Mouse (Mus musculus) hindbrain, embryonic 13.5 days (tissue): ENCODE measurements around the gene Gm11554. TPM values are rescaled to one million over a fixed set of nuclear protein-coding genes. Genes with fewer than 3 reads are reported as not detected.
"Not testable (repeated sequence)": the region's sequence is repeated elsewhere in the genome, so short reads cannot be mapped to it uniquely, and the experiment has no call there.

ENCODE experiments used
- ATAC-seq: fragments of 200-750 bp; cut with Nextera tagmentation; 2 replicates; pipeline ENCODE4 v1.8.0; 2017; ENCODE audit warnings: moderate TSS enrichment; ENCODE audit not compliant: low FRiP score
- H3K27ac ChIP-seq: fragments of 300-500 bp; sonication (generic); 2 replicates; pipeline ENCODE4 v1.5.1; 2015; ENCODE audit warnings: inconsistent platforms, mild to moderate bottlenecking, moderate library complexity
- H3K27me3 ChIP-seq: fragments of 300-500 bp; sonication (generic); 2 replicates; pipeline ENCODE4 v1.6.1; 2015; ENCODE audit warnings: mild to moderate bottlenecking, inconsistent platforms
- H3K36me3 ChIP-seq: fragments of 300-500 bp; sonication (generic); 2 replicates; pipeline ENCODE4 v1.6.1; 2015; ENCODE audit warnings: mild to moderate bottlenecking, inconsistent platforms
- H3K4me1 ChIP-seq: fragments of 300-500 bp; sonication (generic); replicated peaks from 2 replicates; pipeline ENCODE4 v1.6.1; 2015; ENCODE audit warnings: inconsistent platforms
- H3K4me2 ChIP-seq: fragments of 300-500 bp; sonication (generic); 2 replicates; pipeline ENCODE4 v1.6.1; 2015; ENCODE audit warnings: inconsistent platforms, mild to moderate bottlenecking, moderate library complexity
- H3K4me3 ChIP-seq: fragments of 300-500 bp; sonication (generic); 2 replicates; pipeline ENCODE4 v1.5.1; 2015; ENCODE audit warnings: mild to moderate bottlenecking, inconsistent platforms
- H3K9ac ChIP-seq: fragments of 300-500 bp; sonication (generic); 2 replicates; pipeline ENCODE4 v1.6.1; 2015; ENCODE audit warnings: mild to moderate bottlenecking, inconsistent platforms
- H3K9me3 ChIP-seq: fragments of 300-500 bp; sonication (generic); 2 replicates; pipeline ENCODE4 v1.6.1; 2016; ENCODE audit warnings: inconsistent platforms
- WGBS: fragments of 180-500 bp; shearing (Covaris S2); methylation state at CpG from one replicate; pipeline ENCODE4 v1.1.7; 2015; 5-methylcytosine and 5-hydroxymethylcytosine counted together
- polyA plus RNA-seq: library from polyadenylated mRNA; unstranded; fragments of >200 nt; fragmentation: Nextera tagmentation; extraction: Ambion mirVana; gene quantifications from 2 replicates; pipeline ENCODE4 v1.2.1, GENCODE M21; 2015

Gene Gm11554
- polyA plus RNA-seq: not detected in 2 replicates

DNA sequence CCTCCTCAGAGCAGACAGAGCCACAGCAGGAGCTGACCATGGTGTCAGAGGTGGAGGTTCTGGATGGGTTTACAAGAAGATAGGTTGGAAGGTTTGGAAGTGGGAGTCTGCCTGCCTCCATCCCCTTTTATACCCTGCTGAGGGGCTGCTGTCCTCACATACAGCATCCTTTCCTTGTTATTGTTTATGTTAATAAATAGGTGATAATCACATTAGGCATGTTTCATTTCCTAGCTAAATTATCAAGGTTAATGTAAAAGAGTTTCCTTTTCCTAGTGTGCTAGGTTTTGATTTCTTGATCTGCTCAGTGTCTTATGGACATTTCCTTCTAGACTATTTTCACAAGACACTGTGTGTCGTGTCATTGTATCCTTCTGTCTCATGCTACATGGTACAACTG is at the start of gene Gm11554:
Gm11554 (minus strand) TSS at position 101 of the 400 bp plus-strand sequence.
- ATAC-seq, H3K27me3 ChIP-seq, H3K9ac ChIP-seq, H3K9me3 ChIP-seq, H3K4me3 ChIP-seq, H3K4me1 ChIP-seq, H3K27ac ChIP-seq, H3K4me2 ChIP-seq, H3K36me3 ChIP-seq: not testable (repeated sequence)
- no CpG with 5 or more reads among the region's 1 CpGs for WGBS

DNA sequence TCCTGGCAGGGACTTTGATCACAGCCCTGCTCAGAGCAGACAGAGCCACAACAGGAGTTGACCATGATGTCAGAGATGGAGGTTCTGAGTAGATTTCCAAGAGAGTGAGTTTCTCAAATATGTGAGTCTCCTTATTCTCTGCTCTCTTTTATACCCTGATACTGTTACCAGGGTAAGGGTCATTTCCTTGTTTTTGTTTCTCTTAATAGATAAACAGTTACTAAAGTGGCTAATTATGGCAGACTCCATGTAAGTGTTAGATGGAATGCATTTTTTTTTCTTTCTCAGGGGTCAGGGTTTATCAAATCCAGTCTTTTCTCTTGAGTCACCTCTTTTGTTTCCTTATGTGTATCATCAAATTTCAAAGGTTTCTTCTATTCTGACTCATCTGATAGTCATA is 47.3 kb upstream of the Gm11554 start, which contains the start of gene Krtap4-16:
Krtap4-16 (minus strand) TSS at position 101 of the 400 bp plus-strand sequence.
- no peak for ATAC-seq
- Histone ChIP-seq H3K4me1 (no peaks in the 10 kb centered on the region), H3K4me2 (no peak within 1 kb of the TSS)

DNA sequence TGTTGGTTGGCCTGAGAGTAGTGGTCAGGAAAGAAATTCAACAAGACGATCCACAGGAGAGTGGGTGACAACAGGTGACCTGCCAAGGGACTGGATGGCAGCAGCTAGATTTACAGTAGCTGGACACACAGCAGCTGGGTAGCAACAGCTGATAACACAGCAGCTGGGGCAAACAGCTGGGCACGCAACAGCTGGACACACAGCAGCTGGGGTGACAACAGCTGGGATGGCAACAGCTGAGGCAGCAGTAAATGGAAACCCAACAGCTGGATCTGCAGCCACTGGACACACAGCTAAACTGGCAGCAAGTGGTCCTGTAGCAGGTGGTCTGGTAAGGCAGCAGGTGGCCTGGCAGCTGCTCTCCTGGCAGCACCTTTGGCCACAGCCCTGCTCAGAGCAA is 42.5 kb upstream of the Gm11554 start:
- Histone ChIP-seq H3K27me3 (no peaks in the 10 kb centered on the region), H3K36me3 (no peaks in the 10 kb centered on the region), H3K4me1 (no peaks in the 10 kb centered on the region), H3K9ac (no peak overlapping the region), H3K4me3 (no peak overlapping the region), H3K27ac (no peak overlapping the region), H3K4me2 (no peak overlapping the region), H3K9me3 (no peaks in the 10 kb centered on the region)
- 93% methylated on average over 2 of the region's 2 CpGs for WGBS
- ATAC-seq: no peak

More for the DNA sequence above, 47.3 kb upstream of the Gm11554 start, which contains the start of gene Krtap4-16:
- H3K9ac ChIP-seq: no peak within 1 kb of the TSS
- no peaks in the 10 kb centered on the region for H3K27me3 ChIP-seq
- H3K27ac ChIP-seq: no peak within 1 kb of the TSS
- H3K9me3 ChIP-seq: no peaks in the 10 kb centered on the region
- no peak within 1 kb of the TSS for H3K4me3 ChIP-seq
- no peaks in the 10 kb centered on the region for H3K36me3 ChIP-seq

DNA sequence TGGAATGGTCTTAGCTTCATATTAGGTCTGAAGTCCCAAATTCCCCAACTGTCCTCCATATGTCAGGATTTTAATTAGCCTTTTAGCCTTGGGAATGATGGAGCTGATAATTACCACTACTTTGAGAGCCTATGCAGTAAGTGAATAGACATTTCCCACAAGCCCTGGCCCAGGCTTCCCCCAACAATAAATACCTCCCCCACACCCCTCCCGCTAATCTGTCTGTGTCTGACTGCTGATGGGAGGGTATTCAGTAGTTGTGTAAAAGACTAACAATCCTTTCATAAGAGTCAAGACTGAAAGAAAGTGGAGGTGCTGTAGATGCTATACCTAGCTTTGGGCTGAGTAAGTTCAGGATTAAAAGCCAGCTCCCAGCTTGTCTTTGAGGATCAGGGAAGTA is 37.9 kb upstream of the Gm11554 start:
- ATAC-seq: no peak
- no peak overlapping the region for H3K4me2 ChIP-seq
- no peaks in the 10 kb centered on the region for H3K9me3 ChIP-seq
- no peaks in the 10 kb centered on the region for H3K36me3 ChIP-seq
- H3K4me1 ChIP-seq: no peaks in the 10 kb centered on the region
- H3K27me3 ChIP-seq: no peaks in the 10 kb centered on the region
- no peak overlapping the region for H3K9ac ChIP-seq
- WGBS: 87% methylated on average over 1 of the region's 1 CpGs
- H3K27ac ChIP-seq: no peak overlapping the region
- no peak overlapping the region for H3K4me3 ChIP-seq

DNA sequence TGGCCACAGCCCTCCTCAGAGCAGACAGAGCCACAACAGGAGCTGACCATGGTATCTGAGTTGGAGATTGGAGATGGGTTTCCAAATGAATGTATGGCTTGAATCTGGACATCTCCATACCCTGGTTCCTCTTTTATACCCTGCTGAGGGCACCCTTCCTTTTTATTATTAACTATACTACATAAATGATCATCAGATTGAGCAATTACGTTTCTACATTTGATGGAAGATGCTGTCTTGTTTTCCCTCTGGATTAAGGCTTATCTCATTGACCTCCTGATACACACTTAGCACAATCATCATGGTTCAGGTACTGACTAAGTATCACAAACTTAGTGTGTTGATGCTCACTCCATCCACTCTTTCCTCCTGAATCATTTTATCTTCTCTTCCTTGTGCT is 33.7 kb upstream of the Gm11554 start, which contains the start of gene 2300003K06Rik:
2300003K06Rik (minus strand) TSS at position 101 of the 400 bp plus-strand sequence.
- Histone ChIP-seq H3K4me1 (no peaks in the 10 kb centered on the region), H3K9me3 (no peaks in the 10 kb centered on the region), H3K27me3 (no peaks in the 10 kb centered on the region), H3K4me3 (no peak within 1 kb of the TSS), H3K9ac (no peak within 1 kb of the TSS), H3K4me2 (no peak within 1 kb of the TSS), H3K36me3 (no peaks in the 10 kb centered on the region), H3K27ac (no peak within 1 kb of the TSS)
- 79% methylated on average over 1 of the region's 1 CpGs for WGBS
- no peak for ATAC-seq

DNA sequence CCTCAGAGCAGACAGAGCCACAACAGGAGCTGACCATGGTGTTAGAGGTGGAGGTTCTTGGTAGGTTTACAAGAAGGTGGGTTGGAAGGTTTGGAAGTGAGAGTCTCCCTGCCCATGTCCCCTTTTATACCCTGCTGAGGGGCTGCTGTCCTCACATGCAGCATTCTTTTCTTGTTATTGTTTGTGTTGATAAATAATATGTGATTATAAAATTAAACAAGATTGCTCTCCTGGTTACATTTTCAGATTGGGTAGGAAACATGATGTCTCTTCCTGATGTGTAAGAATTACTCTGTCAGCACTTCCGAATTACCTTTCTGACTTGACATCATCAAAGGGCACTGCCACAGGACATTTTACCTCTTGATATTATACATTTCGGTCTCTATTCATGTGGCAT is 11.3 kb upstream of the Gm11554 start, which contains the start of gene Gm11564:
Gm11564 (minus strand) TSS at position 101 of the 400 bp plus-strand sequence.
- H3K4me3 ChIP-seq, H3K4me1 ChIP-seq, H3K4me2 ChIP-seq, ATAC-seq, H3K36me3 ChIP-seq, H3K27ac ChIP-seq, H3K27me3 ChIP-seq, H3K9me3 ChIP-seq, H3K9ac ChIP-seq: not testable (repeated sequence)
- WGBS: 90% methylated on average over 2 of the region's 2 CpGs

DNA sequence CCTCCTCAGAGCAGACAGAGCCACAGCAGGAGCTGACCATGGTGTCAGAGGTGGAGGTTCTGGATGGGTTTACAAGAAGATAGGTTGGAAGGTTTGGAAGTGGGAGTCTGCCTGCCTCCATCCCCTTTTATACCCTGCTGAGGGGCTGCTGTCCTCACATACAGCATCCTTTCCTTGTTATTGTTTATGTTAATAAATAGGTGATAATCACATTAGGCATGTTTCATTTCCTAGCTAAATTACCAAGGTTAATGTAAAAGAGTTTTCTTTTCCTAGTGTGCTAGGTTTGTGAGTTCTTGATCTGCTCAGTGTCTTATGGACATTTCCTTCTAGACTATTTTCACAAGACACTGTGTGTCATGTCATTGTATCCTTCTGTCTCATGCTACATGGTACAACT is 5.5 kb upstream of the Gm11554 start, which contains the start of gene Krtap4-13:
Krtap4-13 (minus strand) TSS at position 101 of the 400 bp plus-strand sequence.
- H3K27ac ChIP-seq, H3K4me1 ChIP-seq, H3K36me3 ChIP-seq, H3K27me3 ChIP-seq, H3K9ac ChIP-seq, ATAC-seq, H3K4me3 ChIP-seq, H3K9me3 ChIP-seq, H3K4me2 ChIP-seq: not testable (repeated sequence)

DNA sequence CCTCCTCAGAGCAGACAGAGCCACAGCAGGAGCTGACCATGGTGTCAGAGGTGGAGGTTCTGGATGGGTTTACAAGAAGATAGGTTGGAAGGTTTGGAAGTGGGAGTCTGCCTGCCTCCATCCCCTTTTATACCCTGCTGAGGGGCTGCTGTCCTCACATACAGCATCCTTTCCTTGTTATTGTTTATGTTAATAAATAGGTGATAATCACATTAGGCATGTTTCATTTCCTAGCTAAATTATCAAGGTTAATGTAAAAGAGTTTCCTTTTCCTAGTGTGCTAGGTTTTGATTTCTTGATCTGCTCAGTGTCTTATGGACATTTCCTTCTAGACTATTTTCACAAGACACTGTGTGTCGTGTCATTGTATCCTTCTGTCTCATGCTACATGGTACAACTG is 5.4 kb downstream of the Gm11554 start, which contains the start of gene Gm11569:
Gm11569 (minus strand) TSS at position 101 of the 400 bp plus-strand sequence.
- not testable (repeated sequence) for H3K27ac ChIP-seq, H3K4me3 ChIP-seq, H3K9ac ChIP-seq, H3K4me2 ChIP-seq, H3K27me3 ChIP-seq, ATAC-seq, H3K4me1 ChIP-seq, H3K36me3 ChIP-seq, H3K9me3 ChIP-seq
- no CpG with 5 or more reads among the region's 1 CpGs for WGBS

DNA sequence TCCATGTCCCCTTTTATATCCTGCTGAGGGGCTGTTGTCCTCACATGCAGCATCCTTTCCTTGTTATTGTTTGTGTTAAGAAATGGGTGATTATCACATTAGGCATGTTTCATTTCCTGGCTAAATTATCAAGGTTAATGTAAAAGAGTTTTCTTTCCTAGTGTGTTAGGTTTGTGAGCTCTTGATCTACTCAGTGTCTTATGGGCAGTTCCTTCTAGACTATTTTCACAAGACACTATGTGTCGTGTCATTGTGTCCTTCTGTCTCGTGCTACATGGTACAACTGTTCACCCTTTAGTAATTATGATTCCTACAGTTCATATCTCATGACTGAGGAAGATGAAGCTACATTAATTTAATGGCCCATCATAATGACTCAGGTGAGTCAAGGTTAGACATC is 10.9 kb downstream of the Gm11554 start, which contains the start of gene Gm11596:
Gm11596 (minus strand) TSS at position 101 of the 400 bp plus-strand sequence.
- no peak for ATAC-seq
- H3K4me2 ChIP-seq: no peak within 1 kb of the TSS

DNA sequence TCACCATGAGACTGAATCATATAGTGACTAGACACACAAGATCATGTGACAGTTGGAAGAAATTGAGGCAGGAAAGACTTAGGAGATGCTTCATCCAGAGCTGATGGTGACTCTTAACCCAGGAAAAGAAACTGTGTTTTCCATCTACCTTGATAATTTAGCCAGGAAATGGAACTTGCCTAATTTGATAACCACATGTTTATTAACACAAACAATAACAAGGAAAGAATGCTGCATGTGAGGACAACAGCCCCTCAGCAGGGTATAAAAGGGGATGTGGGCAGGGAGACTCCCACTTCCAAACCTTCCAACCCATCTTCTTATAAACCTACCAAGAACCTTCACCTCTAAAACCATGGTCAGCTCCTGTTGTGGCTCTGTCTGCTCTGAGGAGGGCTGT is 19.3 kb downstream of the Gm11554 start, which contains the start of gene Krtap4-9:
Krtap4-9 (plus strand) TSS at position 301 of the 400 bp plus-strand sequence.
- not testable (repeated sequence) for H3K27me3 ChIP-seq, H3K27ac ChIP-seq, H3K4me2 ChIP-seq, H3K36me3 ChIP-seq, ATAC-seq, H3K9ac ChIP-seq, H3K4me3 ChIP-seq, H3K4me1 ChIP-seq, H3K9me3 ChIP-seq

More for the DNA sequence above, 10.9 kb downstream of the Gm11554 start, which contains the start of gene Gm11596:
- 90% methylated on average over 2 of the region's 2 CpGs for WGBS
- Histone ChIP-seq H3K9me3 (no peaks in the 10 kb centered on the region), H3K36me3 (no peaks in the 10 kb centered on the region), H3K9ac (no peak within 1 kb of the TSS), H3K4me3 (no peak within 1 kb of the TSS), H3K27ac (no peak within 1 kb of the TSS), H3K4me1 (no peaks in the 10 kb centered on the region), H3K27me3 (no peaks in the 10 kb centered on the region)

DNA sequence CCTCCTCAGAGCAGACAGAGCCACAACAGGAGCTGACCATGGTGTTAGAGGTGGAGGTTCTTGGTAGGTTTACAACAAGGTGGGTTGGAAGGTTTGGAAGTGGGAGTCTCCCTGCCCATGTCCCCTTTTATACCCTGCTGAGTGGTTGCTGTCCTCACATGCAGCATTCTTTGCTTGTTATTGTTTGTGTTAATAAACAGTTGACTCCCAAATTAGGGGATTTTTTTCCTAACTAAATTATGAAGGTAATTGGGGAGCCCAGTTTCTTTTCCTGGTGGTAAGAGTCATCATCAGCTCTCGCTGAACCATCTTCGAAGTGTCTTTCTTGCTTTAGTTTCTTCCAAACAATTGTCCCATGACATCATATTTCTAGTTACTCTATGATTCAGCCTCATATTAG is 23.6 kb downstream of the Gm11554 start, which contains the start of gene Krtap4-8:
Krtap4-8 (minus strand) TSS at position 101 of the 400 bp plus-strand sequence.
- no peaks in the 10 kb centered on the region; the same call in 1 of the 2 replicates for H3K4me1 ChIP-seq
- WGBS: 93% methylated on average over 2 of the region's 2 CpGs
- H3K4me3 ChIP-seq: no peak within 1 kb of the TSS
- H3K27me3 ChIP-seq: no peaks in the 10 kb centered on the region
- no peak within 1 kb of the TSS for H3K4me2 ChIP-seq
- H3K9ac ChIP-seq: no peak within 1 kb of the TSS
- H3K36me3 ChIP-seq: no peaks in the 10 kb centered on the region
- no peak for ATAC-seq
- H3K9me3 ChIP-seq: no peaks in the 10 kb centered on the region
- no peak within 1 kb of the TSS for H3K27ac ChIP-seq

DNA sequence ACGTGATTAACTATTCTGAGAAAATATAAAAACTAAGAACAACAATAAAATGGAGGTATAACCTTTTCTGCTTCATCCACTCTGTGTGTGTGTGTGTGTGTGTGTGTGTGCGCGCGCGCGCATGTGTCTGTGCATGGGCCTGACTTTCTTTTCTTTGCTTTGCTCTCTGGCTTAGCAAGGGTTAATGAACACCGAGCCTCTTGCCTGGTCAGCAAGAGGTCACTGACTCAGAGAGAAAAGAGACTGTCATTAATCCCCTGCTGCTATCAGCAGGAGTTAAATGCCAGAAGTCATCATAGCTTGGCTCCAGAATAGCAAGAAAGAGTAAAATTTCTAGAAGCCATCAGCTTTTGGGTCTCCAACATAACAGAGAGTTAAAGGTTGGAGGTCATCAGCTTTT is 25.8 kb downstream of the Gm11554 start:
- H3K36me3 ChIP-seq: no peaks in the 10 kb centered on the region
- ATAC-seq: no peak
- WGBS: 33% methylated on average over 7 of the region's 7 CpGs

DNA sequence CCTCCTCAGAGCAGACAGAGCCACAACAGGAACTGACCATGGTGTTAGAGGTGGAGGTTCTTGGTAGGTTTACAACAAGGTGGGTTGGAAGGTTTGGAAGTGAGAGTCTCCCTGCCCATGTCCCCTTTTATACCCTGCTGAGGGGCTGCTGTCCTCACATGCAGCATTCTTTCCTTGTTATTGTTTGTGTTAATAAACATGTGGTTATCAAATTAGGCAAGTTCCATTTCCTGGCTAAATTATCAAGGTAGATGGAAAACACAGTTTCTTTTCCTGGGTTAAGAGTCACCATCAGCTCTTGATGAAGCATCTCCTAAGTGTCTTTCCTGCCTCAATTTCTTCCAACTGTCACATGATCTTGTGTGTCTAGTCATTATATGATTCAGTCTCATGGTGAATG is 31.4 kb downstream of the Gm11554 start, which contains the start of gene Gm11595:
Gm11595 (minus strand) TSS at position 101 of the 400 bp plus-strand sequence.
- H3K9ac ChIP-seq, H3K27me3 ChIP-seq, H3K4me3 ChIP-seq, H3K27ac ChIP-seq, H3K4me1 ChIP-seq, H3K4me2 ChIP-seq, H3K36me3 ChIP-seq, ATAC-seq, H3K9me3 ChIP-seq: not testable (repeated sequence)

More for the DNA sequence above, 25.8 kb downstream of the Gm11554 start:
- Histone ChIP-seq H3K9ac (no peak overlapping the region), H3K4me3 (no peak overlapping the region), H3K4me1 (no peaks in the 10 kb centered on the region; the same call in 1 of the 2 replicates), H3K27ac (no peak overlapping the region), H3K27me3 (no peaks in the 10 kb centered on the region), H3K9me3 (no peaks in the 10 kb centered on the region), H3K4me2 (no peak overlapping the region)
